Mouse (Mus musculus) splenic B cell, adult 2 months (primary cell): Measurements from ENCODE around the gene Mylk.

ENCODE experiments used
- DNase-seq: peaks from one replicate; pipeline ENCODE4 v3.0.0-alpha.2; 2011; ENCODE audit warnings: low read depth, low spot score
- H3K27me3 ChIP-seq: 2 replicates; pipeline ENCODE4 v1.6.1; 2012; ENCODE audit warnings: mild to moderate bottlenecking, low read length, moderate library complexity, mixed read lengths; ENCODE audit not compliant: control insufficient read depth, poor library complexity, insufficient read depth, severe bottlenecking
- H3K36me3 ChIP-seq: 2 replicates; pipeline ENCODE4 v1.6.1; 2012; ENCODE audit warnings: mild to moderate bottlenecking, low read length, moderate library complexity, mixed read lengths; ENCODE audit not compliant: control insufficient read depth, poor library complexity, insufficient read depth, severe bottlenecking

Mylk gene

DNA sequence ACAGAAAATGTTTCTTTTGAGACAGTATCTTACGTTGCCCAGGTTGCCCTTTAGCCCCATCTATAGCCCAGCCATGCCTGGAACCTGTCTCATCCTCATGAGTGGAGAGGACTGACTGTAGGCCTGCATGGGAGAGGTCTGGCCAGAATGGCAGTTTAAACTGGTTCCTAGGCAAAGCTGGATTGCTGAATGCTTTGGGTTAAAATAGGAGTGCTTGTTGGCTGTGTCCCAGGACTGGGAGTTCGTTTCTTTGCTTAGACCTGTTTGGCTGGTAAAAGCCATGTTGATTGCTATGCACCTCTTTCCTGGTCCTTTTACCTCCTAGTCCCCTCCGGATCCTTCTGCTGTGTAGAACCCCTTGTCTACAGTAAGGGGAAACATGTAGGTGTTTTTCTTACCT lies 288.2 kb downstream of the Mylk start:
- no peaks in the 10 kb centered on the region for H3K27me3 ChIP-seq
- H3K36me3 ChIP-seq, result peaks cover 3% of the 10 kb centered on the region; the same call in 1 of the 2 replicates
- no peak for DNase-seq

DNA sequence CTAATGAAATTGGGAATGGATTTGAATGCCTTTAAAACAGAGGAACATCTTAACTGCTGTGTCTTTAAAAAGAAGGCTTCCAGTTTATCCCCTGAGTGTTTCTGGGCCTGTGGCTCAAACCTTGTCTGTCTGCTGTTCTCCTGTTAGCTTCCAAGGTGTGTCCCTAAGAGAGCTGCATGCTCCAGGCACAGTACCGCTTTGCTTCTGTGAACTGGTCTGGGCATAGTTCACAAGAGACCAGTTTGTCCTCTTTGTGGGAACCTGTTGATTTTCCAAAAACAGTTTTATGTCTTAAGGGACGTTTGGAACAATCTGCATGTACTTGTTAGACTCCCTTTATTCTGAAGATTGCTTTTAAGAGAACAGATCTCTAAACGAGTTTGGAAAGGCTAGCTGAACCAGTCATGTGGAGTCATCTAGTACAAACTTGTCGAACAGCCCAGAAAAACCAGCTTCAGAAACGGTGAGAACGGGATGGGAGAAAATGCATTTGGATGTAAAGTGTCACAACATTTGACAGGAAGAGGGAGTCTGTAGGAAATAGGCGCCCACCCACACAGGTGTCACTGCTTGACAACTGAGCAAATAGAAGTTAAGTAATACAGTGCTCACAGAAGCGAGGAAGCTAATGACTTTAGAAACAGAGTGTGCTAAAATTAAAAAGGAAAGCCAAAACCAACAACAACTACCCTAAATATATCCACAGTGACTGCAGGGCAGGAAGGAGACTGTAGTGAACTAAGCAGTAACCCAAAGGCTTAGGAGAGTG lies 289.0 kb downstream of the Mylk start:
- Histone ChIP-seq H3K27me3 (no peaks in the 10 kb centered on the region), H3K36me3 (peaks cover 2% of the 10 kb centered on the region; the same call in 1 of the 2 replicates)
- no peak for DNase-seq

DNA sequence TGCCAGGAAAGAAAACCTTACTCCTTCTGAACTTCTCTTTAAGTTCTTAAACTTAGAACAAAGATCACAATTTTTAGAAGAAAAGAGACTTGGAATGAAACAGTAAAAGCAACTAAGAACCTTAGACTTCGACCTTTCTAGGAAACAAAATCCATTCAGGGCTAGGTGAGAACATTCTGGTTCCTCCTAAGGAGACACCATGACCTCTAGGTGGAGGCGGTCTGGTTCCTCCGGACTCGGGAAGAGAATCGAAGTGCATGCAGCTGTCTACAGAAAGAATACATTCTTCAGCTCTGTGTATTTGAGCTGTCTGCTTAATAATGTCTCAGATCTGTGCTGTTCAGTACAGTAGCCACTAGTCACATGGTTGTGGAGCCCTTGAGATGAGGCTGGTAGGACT lies 290.0 kb downstream of the Mylk start:
- Histone ChIP-seq H3K27me3 (no peaks in the 10 kb centered on the region), H3K36me3 (no peaks in the 10 kb centered on the region; the same call in 1 of the 2 replicates)
- DNase-seq, result no peak

DNA sequence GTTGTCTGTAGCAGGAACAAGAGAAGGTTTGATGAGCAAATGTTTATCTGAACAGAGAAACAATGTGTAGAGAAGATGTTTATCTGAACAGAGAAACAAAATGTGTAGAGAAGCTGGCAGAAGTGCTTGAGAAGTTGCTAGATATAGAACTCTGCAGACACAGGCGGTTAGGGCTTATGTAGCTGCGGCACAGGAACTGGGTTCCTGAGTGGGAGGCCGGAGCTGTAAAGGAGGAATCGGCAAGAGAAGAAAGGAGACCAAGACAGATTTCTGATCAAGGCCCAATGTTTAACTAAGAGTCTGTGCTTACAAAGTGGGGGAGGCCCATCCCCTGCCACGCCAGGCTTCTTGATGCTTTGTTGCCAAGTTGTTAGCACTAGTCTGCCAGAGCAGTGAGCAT lies 291.7 kb downstream of the Mylk start:
- Histone ChIP-seq H3K27me3 (no peaks in the 10 kb centered on the region), H3K36me3 (peaks cover 2% of the 10 kb centered on the region; the same call in 1 of the 2 replicates)
- DNase-seq, result no peak

DNA sequence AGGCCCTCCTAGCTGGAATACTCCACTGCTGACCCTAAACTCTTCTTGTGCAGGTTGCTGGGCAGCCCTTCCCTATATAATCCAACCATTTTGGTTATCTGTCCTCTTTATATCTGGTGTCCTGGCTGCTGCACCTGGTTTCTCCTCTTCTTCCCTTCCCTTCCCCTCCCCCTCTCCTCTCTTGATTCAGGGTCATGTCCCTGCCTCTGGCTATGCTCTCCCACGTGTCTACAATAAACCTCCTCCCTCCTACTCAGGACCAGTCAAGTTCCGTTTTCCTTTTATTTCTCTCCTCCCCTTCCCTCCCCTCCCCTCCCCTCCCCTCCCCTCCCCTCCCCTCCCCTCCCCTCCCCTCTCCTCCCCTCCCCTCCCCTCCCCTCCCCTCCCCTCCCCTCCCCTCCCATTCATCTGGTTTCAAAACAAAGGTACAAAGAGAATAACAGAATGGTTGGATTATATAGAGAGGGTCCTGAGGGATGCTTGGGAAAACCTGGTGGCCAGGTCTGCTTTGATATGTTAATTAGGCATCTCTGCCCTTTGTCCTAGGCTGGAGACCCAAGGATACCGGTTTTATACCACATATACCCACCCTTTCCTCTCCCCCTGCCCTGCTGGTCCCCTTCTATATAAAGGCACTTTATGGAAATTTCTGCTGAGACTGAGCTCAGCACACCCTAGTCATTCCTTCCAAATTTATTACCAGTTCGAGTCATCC lies 293.5 kb downstream of the Mylk start:
- Histone ChIP-seq H3K27me3 (no peaks in the 10 kb centered on the region), H3K36me3 (0 out of 2 replicates have a peak, but pooled peaks cover 2% of the 10 kb centered on the region)
- DNase-seq, result no peak

DNA sequence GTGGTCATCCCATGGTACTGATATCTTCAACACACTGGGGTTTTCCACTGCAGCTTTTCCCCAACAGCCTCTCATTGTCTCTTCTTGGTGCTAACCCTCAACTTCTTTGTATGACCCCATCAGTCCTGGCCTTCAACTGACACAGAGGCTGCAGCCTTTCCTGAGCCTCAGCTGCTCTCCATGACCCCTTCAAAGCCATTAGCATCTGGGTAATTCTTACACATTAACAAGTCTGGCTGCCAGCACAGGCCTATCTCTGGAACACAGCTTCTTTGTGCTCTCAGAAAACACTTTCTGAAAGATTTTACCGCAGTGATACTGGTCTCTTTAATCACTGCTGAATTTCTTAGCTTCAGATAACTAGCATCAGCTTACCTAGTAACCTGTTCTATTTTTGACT lies 295.1 kb downstream of the Mylk start:
- H3K27me3 ChIP-seq, result no peaks in the 10 kb centered on the region
- no peak for DNase-seq
- H3K36me3 ChIP-seq, result 0 out of 2 replicates have a peak, but pooled peaks cover 2% of the 10 kb centered on the region

DNA sequence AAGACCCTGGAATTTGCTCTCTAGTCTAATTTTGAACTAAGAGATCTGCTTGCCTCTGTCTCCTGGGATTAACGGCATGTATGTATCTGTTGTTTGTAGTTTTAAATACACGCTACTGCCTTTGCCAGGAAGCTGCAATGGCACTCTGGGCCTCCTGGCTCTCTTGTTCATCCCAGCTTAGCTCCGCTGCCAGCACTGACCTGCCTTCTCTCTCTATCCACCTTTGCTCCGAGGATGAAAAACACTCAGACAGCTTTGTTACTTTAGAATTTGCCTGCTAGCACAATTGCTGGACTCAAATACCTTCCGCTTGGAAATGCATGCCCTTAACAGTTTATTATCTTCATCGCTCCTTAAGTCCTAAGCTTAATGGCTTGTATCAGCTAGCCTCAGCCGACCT lies 296.0 kb downstream of the Mylk start:
- Histone ChIP-seq H3K36me3 (0 out of 2 replicates have a peak, but pooled peaks cover 2% of the 10 kb centered on the region), H3K27me3 (no peaks in the 10 kb centered on the region)
- DNase-seq, result no peak

DNA sequence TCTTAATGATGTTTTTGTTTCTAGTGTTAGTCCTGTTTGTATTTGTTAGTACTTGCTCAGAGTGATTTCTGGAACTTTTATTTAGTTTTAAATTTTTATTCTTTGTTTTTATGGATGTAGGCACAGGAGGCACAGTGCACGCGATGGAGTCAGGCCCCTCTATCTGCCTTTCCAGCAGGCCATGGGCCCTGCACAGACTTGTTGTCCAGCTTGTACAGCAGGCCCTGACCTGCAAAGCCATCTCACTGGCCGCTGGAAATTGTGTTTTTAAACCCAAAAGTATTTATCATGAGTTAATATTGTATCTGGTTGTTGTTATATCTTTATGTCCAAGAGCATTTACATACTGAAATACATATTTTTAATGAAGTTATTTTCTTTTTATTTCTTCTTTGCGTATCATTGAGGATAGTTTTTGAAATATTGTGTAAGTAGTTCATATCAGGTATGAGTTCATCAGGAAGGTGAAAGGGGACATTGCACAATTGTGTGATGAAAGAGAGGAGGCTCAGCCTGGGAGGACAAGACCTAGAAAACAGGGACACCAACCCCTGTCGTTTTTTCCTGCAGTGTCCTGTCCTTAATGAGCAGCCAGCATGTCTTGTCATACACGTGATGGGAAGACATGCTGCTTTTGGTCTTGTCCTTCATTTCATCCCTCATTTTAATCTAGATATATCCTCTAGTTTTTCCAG lies 301.2 kb downstream of the Mylk start:
- no peaks in the 10 kb centered on the region for H3K36me3 ChIP-seq
- DNase-seq, result no peak
- no peaks in the 10 kb centered on the region for H3K27me3 ChIP-seq

DNA sequence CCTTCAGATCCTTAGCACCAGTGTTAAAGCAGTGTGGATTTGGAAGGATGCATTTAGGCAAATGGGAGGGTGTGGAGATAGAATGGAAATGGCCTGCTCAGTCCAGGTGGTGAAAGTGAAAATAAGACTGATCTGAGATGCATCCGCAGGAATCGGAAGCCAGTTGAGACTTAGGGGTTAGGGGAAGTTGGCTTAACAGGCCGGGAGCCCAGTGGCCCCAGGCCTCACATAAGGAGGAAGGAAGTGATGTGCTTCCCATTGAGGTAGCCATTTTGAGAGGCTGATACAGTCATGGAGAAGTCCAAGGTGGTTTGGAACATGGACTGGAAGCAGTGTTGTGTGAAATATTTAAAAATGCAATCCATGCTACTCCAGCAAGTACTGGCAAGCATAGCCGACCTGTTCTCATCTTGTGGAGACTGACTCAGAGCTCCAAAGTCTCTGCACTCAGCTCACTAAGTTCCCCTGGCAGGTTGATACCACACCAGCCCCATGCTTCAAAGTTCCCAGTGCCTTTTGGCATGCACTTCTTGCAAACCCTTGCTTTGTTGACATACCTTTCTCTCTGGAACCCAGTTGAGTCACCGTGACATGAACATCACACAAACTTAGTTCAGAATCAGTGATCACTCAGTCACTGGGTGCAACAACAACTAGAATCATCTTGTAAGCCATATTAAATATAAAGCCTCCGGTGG lies 302.4 kb downstream of the Mylk start:
- Histone ChIP-seq H3K36me3 (no peaks in the 10 kb centered on the region), H3K27me3 (no peaks in the 10 kb centered on the region)
- no peak for DNase-seq

DNA sequence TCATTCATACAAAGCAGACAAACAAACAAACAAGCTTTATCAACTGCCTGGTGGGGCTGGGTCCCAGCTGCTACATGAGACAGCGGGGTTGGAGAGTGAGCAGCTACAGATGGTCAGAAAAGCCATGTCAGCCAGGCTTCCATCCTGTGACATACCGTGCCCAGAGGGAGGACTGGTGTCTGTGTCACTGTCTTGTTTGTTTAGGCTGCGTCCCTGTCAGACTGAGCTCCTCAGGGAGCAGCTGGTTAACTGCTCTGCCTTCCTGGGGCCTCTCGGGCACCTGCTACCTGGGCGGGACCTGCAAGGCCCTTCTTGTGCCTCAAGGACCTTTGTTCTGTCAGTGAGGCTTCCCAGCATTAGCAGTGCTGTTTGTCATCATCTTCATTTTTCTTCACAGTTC lies 306.1 kb downstream of the Mylk start:
- Histone ChIP-seq H3K36me3 (no peaks in the 10 kb centered on the region), H3K27me3 (no peaks in the 10 kb centered on the region)
- no peak for DNase-seq
